Mouse (Mus musculus): ENCODE measurements around the gene St6galnac3.

Gene St6galnac3

GRCm38 (mm10) chr3:153689793-153690291, 35.1 kb downstream of the St6galnac3 start:
- Histone ChIP-seq H3K36me3 (ENCODE audit: control insufficient read depth, insufficient read depth, low read length, poor library complexity, severe bottlenecking) (no peaks in the 10 kb centered on the region), H3K27me3 (ENCODE audit: control insufficient read depth, insufficient read depth, low read length, poor library complexity, severe bottlenecking) (no peaks in the 10 kb centered on the region)
- DNase-seq (ENCODE audit: low read depth, low spot score) = peak; percentile 21

- Histone ChIP-seq H3K27me3 (ENCODE audit: control insufficient read depth, insufficient read depth, low read length, poor library complexity, severe bottlenecking) (no peaks in the 10 kb centered on the region), H3K36me3 (ENCODE audit: control insufficient read depth, insufficient read depth, low read length, poor library complexity, severe bottlenecking) (no peaks in the 10 kb centered on the region)
- DNase-seq (ENCODE audit: low read depth, low spot score) = no peak
Measured at GRCm38 (mm10) chr3:153687896-153688295, 37.1 kb downstream of the St6galnac3 start.

- no peaks in the 10 kb centered on the region for H3K27me3 ChIP-seq (ENCODE audit: control insufficient read depth, insufficient read depth, low read length, poor library complexity, severe bottlenecking)
- no peak for DNase-seq (ENCODE audit: low read depth, low spot score)
- H3K36me3 ChIP-seq (ENCODE audit: control insufficient read depth, insufficient read depth, low read length, poor library complexity, severe bottlenecking) = no peaks in the 10 kb centered on the region
Measured at GRCm38 (mm10) chr3:153684909-153685308, 40.1 kb downstream of the St6galnac3 start.

- Histone ChIP-seq H3K27me3 (ENCODE audit: control insufficient read depth, insufficient read depth, low read length, poor library complexity, severe bottlenecking) (no peaks in the 10 kb centered on the region), H3K36me3 (ENCODE audit: control insufficient read depth, insufficient read depth, low read length, poor library complexity, severe bottlenecking) (no peaks in the 10 kb centered on the region)
- DNase-seq (ENCODE audit: low read depth, low spot score) = peak; percentile 64
Measured at GRCm38 (mm10) chr3:153682303-153682702, 42.7 kb downstream of the St6galnac3 start.

- Histone ChIP-seq H3K36me3 (ENCODE audit: control insufficient read depth, insufficient read depth, low read length, poor library complexity, severe bottlenecking) (no peaks in the 10 kb centered on the region), H3K27me3 (ENCODE audit: control insufficient read depth, insufficient read depth, low read length, poor library complexity, severe bottlenecking) (no peaks in the 10 kb centered on the region)
- DNase-seq (ENCODE audit: low read depth, low spot score) = no peak
Measured at GRCm38 (mm10) chr3:153681720-153682119, 43.3 kb downstream of the St6galnac3 start.

GRCm38 (mm10) chr3:153675832-153676231, 49.1 kb downstream of the St6galnac3 start:
- no peaks in the 10 kb centered on the region for H3K27me3 ChIP-seq (ENCODE audit: control insufficient read depth, insufficient read depth, low read length, poor library complexity, severe bottlenecking)
- DNase-seq (ENCODE audit: low read depth, low spot score) = no peak
- no peaks in the 10 kb centered on the region for H3K36me3 ChIP-seq (ENCODE audit: control insufficient read depth, insufficient read depth, low read length, poor library complexity, severe bottlenecking)

GRCm38 (mm10) chr3:153675073-153675472, 49.9 kb downstream of the St6galnac3 start:
- no peaks in the 10 kb centered on the region for H3K27me3 ChIP-seq (ENCODE audit: control insufficient read depth, insufficient read depth, low read length, poor library complexity, severe bottlenecking)
- no peaks in the 10 kb centered on the region for H3K36me3 ChIP-seq (ENCODE audit: control insufficient read depth, insufficient read depth, low read length, poor library complexity, severe bottlenecking)
- DNase-seq (ENCODE audit: low read depth, low spot score) = peak; percentile 38

- no peak for DNase-seq (ENCODE audit: low read depth, low spot score)
- H3K36me3 ChIP-seq (ENCODE audit: control insufficient read depth, insufficient read depth, low read length, poor library complexity, severe bottlenecking) = no peaks in the 10 kb centered on the region
- H3K27me3 ChIP-seq (ENCODE audit: control insufficient read depth, insufficient read depth, low read length, poor library complexity, severe bottlenecking) = no peaks in the 10 kb centered on the region
Measured at GRCm38 (mm10) chr3:153674359-153674758, 50.6 kb downstream of the St6galnac3 start.

GRCm38 (mm10) chr3:153673451-153673850, 51.5 kb downstream of the St6galnac3 start:
- H3K27me3 ChIP-seq (ENCODE audit: control insufficient read depth, insufficient read depth, low read length, poor library complexity, severe bottlenecking) = no peaks in the 10 kb centered on the region

GRCm38 (mm10) chr3:153670953-153671674, 53.9 kb downstream of the St6galnac3 start:
- no peaks in the 10 kb centered on the region for H3K36me3 ChIP-seq (ENCODE audit: control insufficient read depth, insufficient read depth, low read length, poor library complexity, severe bottlenecking)
- no peaks in the 10 kb centered on the region for H3K27me3 ChIP-seq (ENCODE audit: control insufficient read depth, insufficient read depth, low read length, poor library complexity, severe bottlenecking)
- no peak for DNase-seq (ENCODE audit: low read depth, low spot score)

More at GRCm38 (mm10) chr3:153673451-153673850, 51.5 kb downstream of the St6galnac3 start:
- H3K36me3 ChIP-seq (ENCODE audit: control insufficient read depth, insufficient read depth, low read length, poor library complexity, severe bottlenecking) = no peaks in the 10 kb centered on the region
- no peak for DNase-seq (ENCODE audit: low read depth, low spot score)

- no peaks in the 10 kb centered on the region for H3K27me3 ChIP-seq (ENCODE audit: control insufficient read depth, insufficient read depth, low read length, poor library complexity, severe bottlenecking)
- no peaks in the 10 kb centered on the region for H3K36me3 ChIP-seq (ENCODE audit: control insufficient read depth, insufficient read depth, low read length, poor library complexity, severe bottlenecking)
- no peak for DNase-seq (ENCODE audit: low read depth, low spot score)
Measured at GRCm38 (mm10) chr3:153669737-153670435, 55.1 kb downstream of the St6galnac3 start.

- Histone ChIP-seq H3K27me3 (ENCODE audit: control insufficient read depth, insufficient read depth, low read length, poor library complexity, severe bottlenecking) (no peaks in the 10 kb centered on the region), H3K36me3 (ENCODE audit: control insufficient read depth, insufficient read depth, low read length, poor library complexity, severe bottlenecking) (no peaks in the 10 kb centered on the region)
- no peak for DNase-seq (ENCODE audit: low read depth, low spot score)
Measured at GRCm38 (mm10) chr3:153669329-153669728, 55.6 kb downstream of the St6galnac3 start.

GRCm38 (mm10) chr3:153668447-153669290, 56.3 kb downstream of the St6galnac3 start:
- no peaks in the 10 kb centered on the region for H3K27me3 ChIP-seq (ENCODE audit: control insufficient read depth, insufficient read depth, low read length, poor library complexity, severe bottlenecking)
- DNase-seq (ENCODE audit: low read depth, low spot score) = no peak
- no peaks in the 10 kb centered on the region for H3K36me3 ChIP-seq (ENCODE audit: control insufficient read depth, insufficient read depth, low read length, poor library complexity, severe bottlenecking)

- DNase-seq (ENCODE audit: low read depth, low spot score) = no peak
- Histone ChIP-seq H3K36me3 (ENCODE audit: control insufficient read depth, insufficient read depth, low read length, poor library complexity, severe bottlenecking) (no peaks in the 10 kb centered on the region), H3K27me3 (ENCODE audit: control insufficient read depth, insufficient read depth, low read length, poor library complexity, severe bottlenecking) (no peaks in the 10 kb centered on the region)
Measured at GRCm38 (mm10) chr3:153664696-153665095, 60.3 kb downstream of the St6galnac3 start.

All from splenic B cell, adult 2 months (primary cell).